Mouse (Mus musculus): ENCODE data around the gene Clip1. TPM values are rescaled to one million over a fixed set of nuclear protein-coding genes. Genes with fewer than 3 reads are reported as not detected.
A peak's percentile ranks its signal among the peaks of the same experiment; 100 is the strongest.

Gene Clip1
- polyA plus RNA-seq, 1 experiment from 2014 or later, result 65.5 TPM

- Histone ChIP-seq H3K4me2 (no peak overlapping the region), H3K36me3 (ENCODE audit: poor library complexity, severe bottlenecking) (peaks cover 22% of the 10 kb centered on the region), H3K27me3 (no peaks in the 10 kb centered on the region), H3K4me3 (no peak overlapping the region), H3K9me3 (replicated peaks) (no peaks in the 10 kb centered on the region), H3K27ac (no peak overlapping the region), H3K4me1 (no peaks in the 10 kb centered on the region), H3K9ac (no peak overlapping the region)
- WGBS, result 69% methylated on average over 6 of the region's 6 CpGs
- no peak for ATAC-seq
Observed at GRCm38 (mm10) chr5:123694468-123694867, 10.1 kb upstream of the Clip1 start.

- Histone ChIP-seq H3K4me3 (peak overlapping the region; percentile 92), H3K4me1 (peaks cover 44% of the 10 kb centered on the region), H3K4me2 (peak overlapping the region; percentile 65), H3K9ac (peak overlapping the region; percentile 100), H3K36me3 (ENCODE audit: poor library complexity, severe bottlenecking) (no peaks in the 10 kb centered on the region), H3K27me3 (no peaks in the 10 kb centered on the region), H3K9me3 (replicated peaks) (no peaks in the 10 kb centered on the region), H3K27ac (peak overlapping the region; percentile 99)
- peak; percentile 79 for ATAC-seq
- under 1% methylated on average over 71 of the region's 92 CpGs for WGBS
Observed at GRCm38 (mm10) chr5:123683377-123684220, 819 bp downstream of the Clip1 start.

- no peaks in the 10 kb centered on the region for H3K27me3 ChIP-seq
- no peaks in the 10 kb centered on the region for H3K36me3 ChIP-seq (ENCODE audit: poor library complexity, severe bottlenecking)
- ATAC-seq, result peak; percentile 63
- peak overlapping the region; percentile 100 for H3K9ac ChIP-seq
- peak overlapping the region; percentile 92 for H3K4me3 ChIP-seq
- WGBS, result 3% methylated on average over 6 of the region's 6 CpGs
- peaks cover 44% of the 10 kb centered on the region for H3K4me1 ChIP-seq
- H3K27ac ChIP-seq, result peak overlapping the region; percentile 99
- H3K4me2 ChIP-seq, result peak overlapping the region; percentile 65
- H3K9me3 ChIP-seq (replicated peaks), result no peaks in the 10 kb centered on the region
Observed at GRCm38 (mm10) chr5:123683043-123683376, 1.4 kb downstream of the Clip1 start.

- peak overlapping the region; percentile 100 for H3K9ac ChIP-seq
- peaks cover 2% of the 10 kb centered on the region; the same call in 1 of the 2 replicates for H3K36me3 ChIP-seq (ENCODE audit: poor library complexity, severe bottlenecking)
- H3K27ac ChIP-seq, result no peak overlapping the region
- WGBS, result 50% methylated on average over 4 of the region's 4 CpGs
- peaks cover 44% of the 10 kb centered on the region for H3K4me1 ChIP-seq
- H3K27me3 ChIP-seq, result no peaks in the 10 kb centered on the region
- H3K9me3 ChIP-seq (replicated peaks), result no peaks in the 10 kb centered on the region
- peak overlapping the region; percentile 65 for H3K4me2 ChIP-seq
- ATAC-seq, result no peak
- peak overlapping the region; percentile 92 for H3K4me3 ChIP-seq
Observed at GRCm38 (mm10) chr5:123682372-123682771, 2.0 kb downstream of the Clip1 start.

GRCm38 (mm10) chr5:123679546-123680263 is 4.7 kb downstream of the Clip1 start:
- Histone ChIP-seq H3K36me3 (ENCODE audit: poor library complexity, severe bottlenecking) (peaks cover 3% of the 10 kb centered on the region; the same call in 1 of the 2 replicates), H3K27me3 (no peaks in the 10 kb centered on the region), H3K9ac (no peak overlapping the region), H3K27ac (peak overlapping the region; percentile 11; the same call in 1 of the 2 replicates), H3K9me3 (replicated peaks) (no peaks in the 10 kb centered on the region), H3K4me1 (peaks cover 46% of the 10 kb centered on the region), H3K4me2 (no peak overlapping the region), H3K4me3 (no peak overlapping the region)
- ATAC-seq, result no peak
- WGBS, result 40% methylated on average over 5 of the region's 5 CpGs

- WGBS, result 81% methylated on average over 3 of the region's 3 CpGs
Observed at GRCm38 (mm10) chr5:123679106-123679505, 5.3 kb downstream of the Clip1 start.

GRCm38 (mm10) chr5:123675717-123676116 is 8.7 kb downstream of the Clip1 start:
- Histone ChIP-seq H3K27ac (no peak overlapping the region), H3K4me1 (peaks cover 37% of the 10 kb centered on the region), H3K4me2 (no peak overlapping the region), H3K9ac (no peak overlapping the region), H3K27me3 (no peaks in the 10 kb centered on the region), H3K36me3 (ENCODE audit: poor library complexity, severe bottlenecking) (peaks cover 3% of the 10 kb centered on the region; the same call in 1 of the 2 replicates), H3K4me3 (no peak overlapping the region), H3K9me3 (replicated peaks) (no peaks in the 10 kb centered on the region)
- 86% methylated on average over 9 of the region's 9 CpGs for WGBS
- ATAC-seq, result no peak

More at GRCm38 (mm10) chr5:123679106-123679505, 5.3 kb downstream of the Clip1 start:
- Histone ChIP-seq H3K9me3 (replicated peaks) (no peaks in the 10 kb centered on the region), H3K4me1 (peaks cover 49% of the 10 kb centered on the region), H3K4me3 (no peak overlapping the region), H3K9ac (no peak overlapping the region), H3K27me3 (no peaks in the 10 kb centered on the region), H3K36me3 (ENCODE audit: poor library complexity, severe bottlenecking) (peaks cover 3% of the 10 kb centered on the region; the same call in 1 of the 2 replicates), H3K27ac (no peak overlapping the region), H3K4me2 (no peak overlapping the region)
- ATAC-seq, result no peak

GRCm38 (mm10) chr5:123675221-123675620 is 9.2 kb downstream of the Clip1 start:
- no peak overlapping the region for H3K4me3 ChIP-seq
- H3K9ac ChIP-seq, result no peak overlapping the region
- no peak overlapping the region for H3K4me2 ChIP-seq
- no peak for ATAC-seq
- peaks cover 34% of the 10 kb centered on the region for H3K4me1 ChIP-seq
- no peaks in the 10 kb centered on the region for H3K27me3 ChIP-seq
- WGBS, result 44% methylated on average over 3 of the region's 3 CpGs
- no peaks in the 10 kb centered on the region for H3K9me3 ChIP-seq (replicated peaks)
- peaks cover 3% of the 10 kb centered on the region; the same call in 1 of the 2 replicates for H3K36me3 ChIP-seq (ENCODE audit: poor library complexity, severe bottlenecking)
- no peak overlapping the region for H3K27ac ChIP-seq

GRCm38 (mm10) chr5:123671473-123671820 is 13.0 kb downstream of the Clip1 start:
- no peak overlapping the region for H3K4me2 ChIP-seq
- no peak for ATAC-seq
- no peak overlapping the region for H3K27ac ChIP-seq
- H3K4me1 ChIP-seq, result peaks cover 23% of the 10 kb centered on the region
- H3K9me3 ChIP-seq (replicated peaks), result no peaks in the 10 kb centered on the region
- 71% methylated on average over 3 of the region's 3 CpGs for WGBS
- H3K9ac ChIP-seq, result no peak overlapping the region
- no peaks in the 10 kb centered on the region for H3K36me3 ChIP-seq (ENCODE audit: poor library complexity, severe bottlenecking)
- no peak overlapping the region for H3K4me3 ChIP-seq
- H3K27me3 ChIP-seq, result no peaks in the 10 kb centered on the region

- ATAC-seq, result no peak
- H3K27ac ChIP-seq, result no peak overlapping the region
Observed at GRCm38 (mm10) chr5:123670800-123671472, 13.5 kb downstream of the Clip1 start.

GRCm38 (mm10) chr5:123669991-123670799 is 14.2 kb downstream of the Clip1 start:
- Histone ChIP-seq H3K4me3 (no peak overlapping the region), H3K9ac (no peak overlapping the region), H3K9me3 (replicated peaks) (no peaks in the 10 kb centered on the region), H3K27me3 (no peaks in the 10 kb centered on the region), H3K4me1 (peaks cover 21% of the 10 kb centered on the region), H3K36me3 (ENCODE audit: poor library complexity, severe bottlenecking) (no peaks in the 10 kb centered on the region), H3K27ac (no peak overlapping the region), H3K4me2 (no peak overlapping the region)
- no peak for ATAC-seq
- 76% methylated on average over 9 of the region's 9 CpGs for WGBS

More at GRCm38 (mm10) chr5:123670800-123671472, 13.5 kb downstream of the Clip1 start:
- no peak overlapping the region for H3K9ac ChIP-seq
- H3K4me1 ChIP-seq, result peaks cover 23% of the 10 kb centered on the region
- H3K4me3 ChIP-seq, result no peak overlapping the region
- H3K9me3 ChIP-seq (replicated peaks), result no peaks in the 10 kb centered on the region
- H3K27me3 ChIP-seq, result no peaks in the 10 kb centered on the region
- H3K4me2 ChIP-seq, result no peak overlapping the region
- WGBS, result 55% methylated on average over 14 of the region's 14 CpGs
- H3K36me3 ChIP-seq (ENCODE audit: poor library complexity, severe bottlenecking), result no peaks in the 10 kb centered on the region

Measured in forebrain, embryonic 13.5 days (tissue).